Mouse (Mus musculus): Measurements from ENCODE around the gene Csrp1.

The Csrp1 gene

GRCm38 (mm10) chr1:135698046-135698445, 21.8 kb upstream of the Csrp1 start:
- DNase-seq (ENCODE audit: low spot score): no peak

GRCm38 (mm10) chr1:135698451-135698921, 21.4 kb upstream of the Csrp1 start:
- DNase-seq (ENCODE audit: low spot score): no peak

- peak; percentile 74 for DNase-seq (ENCODE audit: low spot score)
Measured at GRCm38 (mm10) chr1:135698996-135699705, 20.7 kb upstream of the Csrp1 start.

GRCm38 (mm10) chr1:135699892-135700291, 20.0 kb upstream of the Csrp1 start:
- no peak for DNase-seq (ENCODE audit: low spot score)

GRCm38 (mm10) chr1:135700605-135701004, 19.3 kb upstream of the Csrp1 start:
- peak; percentile 71 for DNase-seq (ENCODE audit: low spot score)

- DNase-seq (ENCODE audit: low spot score): no peak
Measured at GRCm38 (mm10) chr1:135701314-135701713, 18.5 kb upstream of the Csrp1 start.

GRCm38 (mm10) chr1:135702722-135703121, 17.1 kb upstream of the Csrp1 start:
- DNase-seq (ENCODE audit: low spot score): no peak

- DNase-seq (ENCODE audit: low spot score): no peak
Measured at GRCm38 (mm10) chr1:135704317-135704821, 15.5 kb upstream of the Csrp1 start.

GRCm38 (mm10) chr1:135708369-135708768, 11.5 kb upstream of the Csrp1 start:
- DNase-seq (ENCODE audit: low spot score): no peak

- no peak for DNase-seq (ENCODE audit: low spot score)
Measured at GRCm38 (mm10) chr1:135711126-135711525, 8.7 kb upstream of the Csrp1 start.

GRCm38 (mm10) chr1:135714028-135714815, 5.6 kb upstream of the Csrp1 start:
- DNase-seq (ENCODE audit: low spot score): no peak

- DNase-seq (ENCODE audit: low spot score): no peak
Measured at GRCm38 (mm10) chr1:135714901-135715609, 4.8 kb upstream of the Csrp1 start.

GRCm38 (mm10) chr1:135719486-135719885, 375 bp upstream of the Csrp1 start:
- no peak for DNase-seq (ENCODE audit: low spot score)

- no peak for DNase-seq (ENCODE audit: low spot score)
Measured at GRCm38 (mm10) chr1:135723016-135723415, 3.2 kb downstream of the Csrp1 start.

- no peak for DNase-seq (ENCODE audit: low spot score)
Measured at GRCm38 (mm10) chr1:135724134-135724533, 4.3 kb downstream of the Csrp1 start.

- DNase-seq (ENCODE audit: low spot score): no peak
Measured at GRCm38 (mm10) chr1:135725324-135725723, 5.5 kb downstream of the Csrp1 start.

GRCm38 (mm10) chr1:135725936-135726335, 6.1 kb downstream of the Csrp1 start:
- no peak for DNase-seq (ENCODE audit: low spot score)

GRCm38 (mm10) chr1:135728631-135729366, 8.9 kb downstream of the Csrp1 start:
- peak; percentile 81 for DNase-seq (ENCODE audit: low spot score)

- no peak for DNase-seq (ENCODE audit: low spot score)
Measured at GRCm38 (mm10) chr1:135729367-135729713, 9.5 kb downstream of the Csrp1 start.

- DNase-seq (ENCODE audit: low spot score): no peak
Measured at GRCm38 (mm10) chr1:135729821-135730220, 10.0 kb downstream of the Csrp1 start.

GRCm38 (mm10) chr1:135730296-135730695, 10.4 kb downstream of the Csrp1 start:
- no peak for DNase-seq (ENCODE audit: low spot score)

- DNase-seq (ENCODE audit: low spot score): no peak
Measured at GRCm38 (mm10) chr1:135731393-135731792, 11.5 kb downstream of the Csrp1 start.

All from testis, postnatal 14 days (tissue).